Mouse (Mus musculus) kidney, postnatal 25 days (tissue): ENCODE measurements at regions not wholly inside any gene's neighbourhood (a gene's known extent, or its start where the extent isn't known, plus 50 kb on each side); places are given as distances from the start of the nearest gene placed in this dataset.

Experiments used
- DNase-seq, 2 experiments: peaks; one replicate each; pipeline ENCODE4 v3.0.0; 2021; ENCODE audit warnings: mixed read lengths in 2 of 2

GRCm38 (mm10) chr5:107035376-107035775, 71.3 kb downstream of the Cdc7 start:
- no peak for DNase-seq

- no peak for DNase-seq
These were observed 71.7 kb downstream of the Cdc7 start for GRCm38 (mm10) chr5:107035782-107036181.

- DNase-seq: no peak
These were observed 72.4 kb downstream of the Cdc7 start for GRCm38 (mm10) chr5:107036475-107036874.

GRCm38 (mm10) chr5:107037087-107037486, 73.0 kb downstream of the Cdc7 start:
- no peak for DNase-seq

- DNase-seq: no peak
These were observed 75.2 kb downstream of the Cdc7 start for GRCm38 (mm10) chr5:107039340-107039739.

GRCm38 (mm10) chr5:107039956-107040355, 75.8 kb downstream of the Cdc7 start:
- DNase-seq: no peak

GRCm38 (mm10) chr5:107040489-107040888, 76.4 kb downstream of the Cdc7 start:
- no peak for DNase-seq

- no peak for DNase-seq
These were observed 81.0 kb downstream of the Cdc7 start for GRCm38 (mm10) chr5:107045163-107045562.

- DNase-seq: peak; percentile 13 to 44
These were observed 82.4 kb downstream of the Cdc7 start for GRCm38 (mm10) chr5:107046501-107046931.

GRCm38 (mm10) chr5:107048607-107049006, 84.5 kb downstream of the Cdc7 start:
- DNase-seq: no peak

GRCm38 (mm10) chr5:107050076-107050475, 86.0 kb downstream of the Cdc7 start:
- no peak for DNase-seq

GRCm38 (mm10) chr5:107051868-107052267, 87.7 kb downstream of the Cdc7 start:
- no peak for DNase-seq

- DNase-seq: no peak
These were observed 90.9 kb downstream of the Cdc7 start for GRCm38 (mm10) chr5:107054900-107055452.

GRCm38 (mm10) chr5:107055455-107055854, 91.3 kb downstream of the Cdc7 start:
- no peak for DNase-seq
